Mouse (Mus musculus): ENCODE measurements at regions not wholly inside any gene's neighbourhood (a gene's known extent, or its start where the extent isn't known, plus 50 kb on each side); places are given as distances from the start of the nearest gene placed in this dataset.

DNA sequence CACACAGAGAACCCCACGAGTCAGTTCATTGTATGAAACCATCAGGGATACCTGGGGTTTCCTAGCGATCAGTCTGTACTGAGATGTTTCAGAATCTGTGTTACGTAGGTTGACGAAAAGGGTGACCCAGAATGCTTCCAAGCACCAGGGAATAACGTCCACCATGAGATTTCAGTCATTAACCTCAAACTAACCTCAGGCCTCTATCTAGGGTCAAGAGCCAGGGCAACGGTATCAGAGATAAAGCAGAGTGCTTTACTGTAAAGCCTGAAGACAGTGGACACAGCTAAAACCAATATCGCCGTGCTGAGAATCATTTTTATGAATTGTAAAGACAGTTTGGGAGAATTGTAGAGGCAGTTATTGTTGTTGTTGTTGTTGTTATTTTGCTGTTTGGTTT lies 52.9 kb upstream of the Errfi1 start:
- intact Hi-C loops (cut with DNase I) = no loop called here
- no peak for DNase-seq (ENCODE audit: extremely low spot score in 1 of 2, low spot score in 2 of 2)

GRCm38 (mm10) chr4:150799550-150800398 lies 53.9 kb upstream of the Errfi1 start:
- intact Hi-C loops (cut with DNase I) = no loop called here
- DNase-seq (ENCODE audit: extremely low spot score in 1 of 2, low spot score in 2 of 2) = no peak

DNA sequence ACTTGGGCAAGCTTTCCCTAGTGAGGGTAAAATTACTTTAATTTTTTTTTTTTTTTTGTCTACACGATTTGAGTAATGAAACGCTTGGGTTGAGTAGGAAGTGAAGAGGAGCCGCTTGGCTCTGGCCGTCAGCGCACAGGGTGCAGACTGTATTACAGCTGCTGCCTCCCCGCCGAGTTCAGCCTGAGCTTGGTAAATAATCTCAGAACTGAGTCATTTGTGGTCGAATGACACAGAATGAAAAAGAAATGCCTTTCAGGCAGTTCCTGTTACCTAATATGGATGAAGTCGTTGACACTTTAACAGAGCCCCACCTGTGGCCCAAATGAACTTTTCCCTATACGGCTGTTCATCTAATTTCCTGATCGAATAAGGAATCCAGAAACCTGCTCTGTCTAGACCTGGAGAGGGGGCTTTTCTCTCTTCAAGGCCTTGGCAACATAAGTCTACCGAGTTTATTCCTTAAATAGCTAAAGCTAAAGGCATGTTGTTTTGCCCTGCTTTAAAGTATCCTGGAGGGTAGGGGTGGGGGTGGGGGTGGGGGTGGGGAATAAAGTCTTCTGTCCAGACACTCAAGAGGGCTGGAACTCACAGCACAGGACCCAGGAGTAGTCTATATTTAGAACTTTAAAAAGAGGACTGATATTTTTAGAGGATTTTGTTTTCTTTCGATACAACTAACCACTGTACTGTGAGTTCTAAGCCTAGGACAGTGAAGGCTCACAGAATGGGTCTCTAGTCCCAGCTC lies 54.8 kb upstream of the Errfi1 start:
- intact Hi-C loops (cut with DNase I) = no loop called here

GRCm38 (mm10) chr4:150798281-150798680 lies 55.4 kb upstream of the Errfi1 start:
- intact Hi-C loops (cut with DNase I) = no loop called here
- no peak for DNase-seq (ENCODE audit: extremely low spot score in 1 of 2, low spot score in 2 of 2)

More for the DNA sequence above, 54.8 kb upstream of the Errfi1 start:
- peak in 1 of 2 experiments; percentile 80 for DNase-seq (ENCODE audit: extremely low spot score in 1 of 2, low spot score in 2 of 2)

DNA sequence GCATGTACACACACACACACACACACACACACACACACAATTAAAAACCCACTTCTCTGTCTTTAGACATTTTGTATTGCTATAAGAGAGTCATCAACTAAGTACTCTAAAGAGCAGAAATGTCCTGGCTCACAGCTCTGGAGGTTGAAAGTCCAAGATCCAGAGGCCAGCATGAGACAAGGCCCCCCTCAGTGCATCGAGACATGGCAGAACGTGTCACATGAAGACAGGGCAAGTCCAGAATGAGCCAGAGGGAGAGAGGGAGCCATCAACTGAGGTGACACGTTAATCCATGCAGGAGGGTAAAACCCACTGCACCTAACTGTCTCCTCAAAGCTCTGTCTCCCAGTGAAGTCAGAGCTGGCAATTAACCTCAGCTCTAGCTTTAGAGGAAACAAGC lies 56.7 kb upstream of the Errfi1 start:
- intact Hi-C loops (cut with DNase I) = no loop called here
- no peak for DNase-seq (ENCODE audit: extremely low spot score in 1 of 2, low spot score in 2 of 2)

DNA sequence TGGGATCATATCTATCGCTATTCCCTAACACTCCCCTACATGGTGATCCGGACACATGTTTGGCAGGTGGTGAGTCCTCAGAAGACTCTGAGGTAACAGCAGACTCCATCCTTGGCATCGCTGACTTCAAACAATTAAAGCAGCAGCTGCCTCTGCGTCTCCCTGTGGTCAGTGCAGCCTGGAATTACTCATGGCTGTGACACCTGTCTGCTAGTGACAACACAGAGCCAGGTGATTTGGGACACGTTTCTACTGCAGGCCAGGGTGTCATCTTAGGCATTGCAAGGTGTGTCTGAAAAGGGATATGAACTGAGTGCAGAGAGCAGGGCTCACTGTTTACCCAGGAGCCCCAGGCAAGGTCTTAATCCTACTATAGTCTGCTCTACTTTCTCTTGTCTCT lies 58.8 kb upstream of the Errfi1 start:
- no peak for DNase-seq (ENCODE audit: extremely low spot score in 1 of 2, low spot score in 2 of 2)
- intact Hi-C loops (cut with DNase I) = no loop called here

DNA sequence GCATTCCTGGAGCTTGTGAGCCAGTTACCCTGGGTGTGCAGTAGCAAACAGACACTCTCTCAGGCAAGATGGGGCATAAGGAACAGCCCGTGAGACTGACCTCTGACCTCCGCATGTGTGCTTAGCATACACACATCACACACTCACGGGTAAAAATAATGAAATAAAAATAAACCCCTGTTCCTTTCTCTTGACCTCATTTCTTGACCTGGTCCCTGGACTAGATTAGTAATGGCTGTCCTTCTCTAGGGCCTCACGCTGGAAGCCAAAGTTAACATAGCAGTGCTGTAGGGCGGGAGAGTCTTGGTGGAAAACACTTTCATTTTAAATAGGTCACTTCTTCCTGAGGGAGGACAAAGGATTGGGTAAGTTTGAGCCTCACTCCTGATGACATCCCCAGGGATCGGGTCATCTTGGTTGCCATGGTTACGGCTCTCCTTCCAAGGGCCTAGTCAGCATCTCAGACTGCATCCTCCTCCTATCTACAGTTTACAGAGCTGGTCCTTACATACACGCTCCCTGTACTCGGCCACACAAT lies 59.4 kb upstream of the Errfi1 start:
- intact Hi-C loops (cut with DNase I) = no loop called here
- no peak for DNase-seq (ENCODE audit: extremely low spot score in 1 of 2, low spot score in 2 of 2)

DNA sequence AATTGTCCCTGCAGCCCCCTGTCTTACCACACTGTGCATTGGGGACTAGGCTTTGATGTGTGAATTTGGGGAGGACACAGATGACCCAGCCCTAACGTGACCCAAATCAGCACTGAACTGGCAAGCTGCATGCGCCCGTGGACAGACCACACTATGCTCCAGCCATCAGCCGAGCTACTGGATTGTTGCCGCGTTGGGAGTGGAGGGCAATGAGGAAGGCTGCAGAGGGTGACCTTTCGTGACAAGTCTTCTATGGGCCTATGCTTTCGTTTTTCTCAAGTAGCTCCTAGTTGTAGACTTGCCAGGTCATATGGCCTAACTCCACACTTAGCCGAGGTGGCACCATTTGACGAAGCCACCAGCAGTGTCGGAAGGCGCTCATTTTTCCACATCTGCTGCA lies 60.6 kb upstream of the Errfi1 start:
- no peak for DNase-seq (ENCODE audit: extremely low spot score in 1 of 2, low spot score in 2 of 2)
- intact Hi-C loops (cut with DNase I) = no loop called here

- intact Hi-C loops (cut with DNase I) = no loop called here
- no peak for DNase-seq (ENCODE audit: extremely low spot score in 1 of 2, low spot score in 2 of 2)
Observed at GRCm38 (mm10) chr4:150789166-150789565, 64.6 kb upstream of the Errfi1 start.

- intact Hi-C loops (cut with DNase I) = no loop called here
- DNase-seq (ENCODE audit: extremely low spot score in 1 of 2, low spot score in 2 of 2) = no peak
Observed at GRCm38 (mm10) chr4:150787113-150787512, 66.6 kb upstream of the Errfi1 start.

DNA sequence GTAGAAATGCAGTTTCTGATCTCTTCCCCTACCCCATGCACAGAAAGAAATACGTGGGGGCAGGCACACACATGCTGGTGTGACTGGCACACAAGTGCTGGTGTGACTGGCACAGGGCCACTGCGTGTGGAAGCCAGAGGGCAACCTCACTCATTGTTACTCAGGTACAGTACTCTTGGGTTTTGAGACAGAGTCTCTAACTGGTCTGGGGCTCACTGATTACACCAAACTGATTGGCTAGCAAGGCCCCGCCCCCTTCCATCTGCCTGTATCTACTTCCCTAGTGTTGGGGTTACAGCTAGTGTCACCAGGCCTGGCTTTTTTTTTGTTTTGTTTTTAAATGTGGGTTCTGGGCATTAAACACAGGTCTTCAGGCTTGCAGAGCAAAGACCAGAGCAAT lies 67.1 kb upstream of the Errfi1 start:
- DNase-seq (ENCODE audit: extremely low spot score in 1 of 2, low spot score in 2 of 2) = no peak
- intact Hi-C loops (cut with DNase I) = no loop called here

GRCm38 (mm10) chr4:150784491-150785451 lies 68.9 kb upstream of the Errfi1 start:
- peak in 1 of 2 experiments; percentile 84 for DNase-seq (ENCODE audit: extremely low spot score in 1 of 2, low spot score in 2 of 2)
- intact Hi-C loops (cut with DNase I) = no loop called here

GRCm38 (mm10) chr4:150781304-150781703 lies 72.4 kb upstream of the Errfi1 start:
- intact Hi-C loops (cut with DNase I) = no loop called here

DNA sequence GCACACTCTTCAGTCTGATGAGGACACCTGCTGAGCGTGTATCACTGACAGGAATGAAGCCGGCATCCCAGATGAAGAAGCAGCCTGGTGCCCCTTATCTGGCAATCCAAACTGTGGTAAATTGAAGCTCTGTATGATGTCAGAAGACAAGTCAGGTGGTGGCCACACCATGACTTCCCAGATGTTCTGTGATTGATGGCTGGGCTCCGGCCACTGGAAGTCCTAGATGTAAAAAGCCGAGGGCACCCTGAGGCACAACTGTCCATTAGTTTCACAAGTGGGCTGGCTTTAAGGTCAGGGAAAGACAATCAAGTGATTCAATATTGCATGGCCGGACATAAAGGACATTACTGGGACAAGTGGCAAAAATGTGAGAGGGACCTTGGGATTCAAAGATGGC lies 74.4 kb upstream of the Errfi1 start:
- no peak for DNase-seq (ENCODE audit: extremely low spot score in 1 of 2, low spot score in 2 of 2)
- intact Hi-C loops (cut with DNase I) = no loop called here

More at GRCm38 (mm10) chr4:150781304-150781703, 72.4 kb upstream of the Errfi1 start:
- DNase-seq (ENCODE audit: extremely low spot score in 1 of 2, low spot score in 2 of 2) = no peak

- intact Hi-C loops (cut with DNase I) = no loop called here
- DNase-seq (ENCODE audit: extremely low spot score in 1 of 2, low spot score in 2 of 2) = peak in 1 of 2 experiments; percentile 57
Observed at GRCm38 (mm10) chr4:150778683-150779082, 75.0 kb upstream of the Errfi1 start.

GRCm38 (mm10) chr4:150775695-150776521 lies 77.8 kb upstream of the Errfi1 start:
- peak in 1 of 2 experiments; percentile 81 for DNase-seq (ENCODE audit: extremely low spot score in 1 of 2, low spot score in 2 of 2)
- intact Hi-C loops (cut with DNase I) = no loop called here

DNA sequence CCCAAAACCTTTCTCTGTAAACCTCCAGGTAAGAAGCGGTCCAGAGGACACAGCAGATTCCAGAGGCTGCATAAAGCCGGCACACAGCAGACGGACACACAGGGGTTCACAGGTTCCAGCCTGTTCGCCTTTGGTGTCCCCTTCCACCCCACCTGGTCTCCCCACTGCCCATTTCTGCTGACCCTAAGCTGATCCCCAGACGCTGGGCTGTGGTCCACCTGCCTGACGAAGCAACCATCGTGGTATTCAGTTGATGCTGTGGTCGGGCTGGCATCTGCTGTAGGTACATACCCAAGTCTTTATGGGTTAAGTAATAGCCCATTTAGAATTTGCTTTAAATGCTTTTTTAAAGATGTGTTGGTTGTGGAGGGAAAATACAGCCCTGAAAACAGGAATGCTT lies 78.4 kb upstream of the Errfi1 start:
- no peak for DNase-seq (ENCODE audit: extremely low spot score in 1 of 2, low spot score in 2 of 2)
- intact Hi-C loops (cut with DNase I) = no loop called here
